Mouse (Mus musculus) limb, embryonic 11.5 days (tissue): ENCODE measurements around the gene Tapbpl. TPM values are rescaled to one million over a fixed set of nuclear protein-coding genes. Genes with fewer than 3 reads are reported as not detected.
A peak's percentile ranks its signal among the peaks of the same experiment; 100 is the strongest.

Experiments used
- ATAC-seq: fragments of 200-750 bp; cut with Nextera tagmentation; 2 replicates; pipeline ENCODE4 v1.8.0; 2017; ENCODE audit warnings: low read depth; ENCODE audit not compliant: insufficient number of reproducible peaks, low FRiP score, low TSS enrichment
- DNase-seq: peaks from one replicate; pipeline ENCODE4 v3.0.0-alpha.2; 2015; ENCODE audit warnings: low spot score
- H3K27ac ChIP-seq: fragments of 300-500 bp; sonication (generic); replicated peaks from 2 replicates; pipeline ENCODE4 v1.5.1; 2014; ENCODE audit warnings: low read depth, mild to moderate bottlenecking, low read length
- H3K27me3 ChIP-seq: fragments of 300-500 bp; sonication (generic); 2 replicates; pipeline ENCODE4 v1.6.1; 2014; ENCODE audit warnings: mild to moderate bottlenecking, low read length, mixed read lengths; ENCODE audit not compliant: control insufficient read depth, insufficient read depth
- H3K36me3 ChIP-seq: fragments of 300-500 bp; sonication (generic); 2 replicates; pipeline ENCODE4 v1.6.1; 2014; ENCODE audit warnings: mild to moderate bottlenecking, low read length, moderate library complexity, mixed read lengths; ENCODE audit not compliant: control insufficient read depth, insufficient read depth
- H3K4me1 ChIP-seq: fragments of 300-500 bp; sonication (generic); 2 replicates; pipeline ENCODE4 v1.6.1; 2014; ENCODE audit warnings: low read length, mixed read lengths; ENCODE audit not compliant: control insufficient read depth, insufficient read depth
- H3K4me2 ChIP-seq: fragments of 300-500 bp; sonication (generic); 2 replicates; pipeline ENCODE4 v1.6.1; 2014; ENCODE audit warnings: low read depth, mild to moderate bottlenecking, moderate library complexity; ENCODE audit not compliant: severe bottlenecking
- H3K4me3 ChIP-seq: fragments of 300-500 bp; sonication (generic); 2 replicates; pipeline ENCODE4 v1.5.1; 2014; ENCODE audit warnings: low read depth, low read length
- H3K9ac ChIP-seq: fragments of 300-500 bp; sonication (generic); 2 replicates; pipeline ENCODE4 v1.6.1; 2014; ENCODE audit warnings: mild to moderate bottlenecking, low read length
- H3K9me3 ChIP-seq: fragments of 300-500 bp; sonication (generic); 2 replicates; pipeline ENCODE4 v1.6.1; 2016; ENCODE audit warnings: low read length; ENCODE audit not compliant: control insufficient read depth
- WGBS: fragments of 180-500 bp; shearing (Covaris S2); extraction: QIAGEN DNeasy Blood & Tissue Kit; methylation state at CpG from one replicate; pipeline ENCODE4 v1.1.7; 2014; 5-methylcytosine and 5-hydroxymethylcytosine counted together
- polyA plus RNA-seq: library from polyadenylated mRNA; unstranded; fragments of >200 nt; fragmentation: Nextera tagmentation; extraction: Ambion mirVana; gene quantifications from 2 replicates; pipeline ENCODE4 v1.2.1, GENCODE M21; 2014

Tapbpl gene
- polyA plus RNA-seq = 0.82 and 0.87 TPM in 2 replicates

DNA sequence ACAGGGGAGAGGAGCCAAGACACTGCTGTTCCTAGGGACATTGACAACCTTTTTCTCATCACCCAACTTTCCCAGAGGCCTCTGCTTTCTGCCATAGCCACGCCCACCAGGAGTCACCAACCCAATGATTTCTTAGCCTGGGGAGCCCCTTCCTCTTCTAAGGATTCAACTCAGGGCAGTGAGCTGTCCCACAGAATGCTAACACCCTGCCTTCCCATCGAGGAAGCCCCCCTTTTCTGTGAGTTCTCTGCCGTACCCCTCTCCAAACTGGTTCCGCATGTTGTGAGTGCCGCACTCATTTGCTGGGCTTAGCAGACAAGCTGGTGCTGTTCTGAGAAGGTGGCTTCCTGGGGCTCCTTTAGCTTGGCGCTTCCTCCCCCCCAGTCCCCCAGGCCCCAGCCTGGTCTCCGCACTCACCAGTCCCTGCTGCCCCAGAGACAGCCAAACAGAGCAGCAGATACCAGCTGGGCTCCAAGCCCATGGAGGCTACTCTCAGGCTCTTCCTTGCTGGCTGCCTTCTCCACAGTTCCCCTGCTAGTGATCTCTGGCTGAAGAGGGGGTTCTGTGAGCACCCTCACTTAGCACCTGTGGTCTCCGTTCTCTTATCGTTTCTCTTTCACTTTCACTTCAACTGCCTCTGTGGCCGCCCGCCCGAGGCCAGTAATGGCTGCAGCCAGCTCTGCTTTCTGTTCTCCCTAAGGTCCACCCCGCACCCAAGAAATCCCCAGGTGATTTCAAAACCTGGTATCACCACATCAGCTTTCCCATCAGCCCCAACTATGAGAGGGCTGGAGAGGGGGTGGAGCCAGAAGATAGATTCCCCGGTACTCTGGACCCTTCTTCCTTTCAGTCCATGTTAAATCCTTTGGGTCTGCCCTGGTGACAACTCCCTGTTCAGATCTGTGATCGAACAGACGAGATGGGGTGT is at the start of gene Tapbpl:
TSS of gene Tapbpl (minus strand) at position 744 of the 928 bp plus-strand sequence.
- WGBS = 6% methylated on average over 16 of the region's 16 CpGs
- ATAC-seq = peak; percentile 32; the same call in 1 of the 2 replicates
- no peak within 1 kb of the TSS for H3K27ac ChIP-seq

DNA sequence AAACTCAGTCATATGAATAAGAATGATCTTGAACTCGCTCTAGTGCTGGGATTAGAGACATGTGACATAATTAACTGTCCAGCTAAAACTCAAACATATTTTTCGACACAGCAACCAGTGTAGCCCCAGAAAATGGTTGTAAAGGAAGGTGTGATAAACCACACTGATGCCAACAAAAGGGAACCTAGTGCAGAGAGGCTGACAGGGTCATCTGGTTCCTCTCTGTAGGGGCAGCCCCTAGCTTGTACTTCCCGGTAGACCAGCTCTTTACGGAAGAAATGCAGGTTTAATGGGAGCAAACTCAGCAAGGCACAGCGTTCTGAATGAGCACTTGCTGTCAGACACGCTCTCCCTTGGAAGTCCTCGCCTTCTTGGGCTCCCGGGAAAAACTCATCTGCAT is 48.1 kb upstream of the Tapbpl start:
- H3K4me1 ChIP-seq = no peaks in the 10 kb centered on the region
- DNase-seq (no peak), ATAC-seq (no peak)
- H3K4me2 ChIP-seq = no peak overlapping the region
- no peak overlapping the region for H3K4me3 ChIP-seq
- H3K9me3 ChIP-seq = no peaks in the 10 kb centered on the region
- no peaks in the 10 kb centered on the region for H3K27me3 ChIP-seq
- H3K9ac ChIP-seq = no peak overlapping the region
- 57% methylated on average over 8 of the region's 8 CpGs for WGBS
- H3K27ac ChIP-seq = no peak overlapping the region
- no peaks in the 10 kb centered on the region for H3K36me3 ChIP-seq

More for the DNA sequence above, at the start of gene Tapbpl:
- Histone ChIP-seq H3K9ac (peak within 1 kb of the TSS; percentile 70), H3K4me3 (peak within 1 kb of the TSS; percentile 37), H3K36me3 (no peaks in the 10 kb centered on the region), H3K4me1 (peaks cover 12% of the 10 kb centered on the region), H3K4me2 (peak within 1 kb of the TSS; percentile 86), H3K9me3 (no peaks in the 10 kb centered on the region), H3K27me3 (no peaks in the 10 kb centered on the region)
- peak; percentile 52 for DNase-seq

DNA sequence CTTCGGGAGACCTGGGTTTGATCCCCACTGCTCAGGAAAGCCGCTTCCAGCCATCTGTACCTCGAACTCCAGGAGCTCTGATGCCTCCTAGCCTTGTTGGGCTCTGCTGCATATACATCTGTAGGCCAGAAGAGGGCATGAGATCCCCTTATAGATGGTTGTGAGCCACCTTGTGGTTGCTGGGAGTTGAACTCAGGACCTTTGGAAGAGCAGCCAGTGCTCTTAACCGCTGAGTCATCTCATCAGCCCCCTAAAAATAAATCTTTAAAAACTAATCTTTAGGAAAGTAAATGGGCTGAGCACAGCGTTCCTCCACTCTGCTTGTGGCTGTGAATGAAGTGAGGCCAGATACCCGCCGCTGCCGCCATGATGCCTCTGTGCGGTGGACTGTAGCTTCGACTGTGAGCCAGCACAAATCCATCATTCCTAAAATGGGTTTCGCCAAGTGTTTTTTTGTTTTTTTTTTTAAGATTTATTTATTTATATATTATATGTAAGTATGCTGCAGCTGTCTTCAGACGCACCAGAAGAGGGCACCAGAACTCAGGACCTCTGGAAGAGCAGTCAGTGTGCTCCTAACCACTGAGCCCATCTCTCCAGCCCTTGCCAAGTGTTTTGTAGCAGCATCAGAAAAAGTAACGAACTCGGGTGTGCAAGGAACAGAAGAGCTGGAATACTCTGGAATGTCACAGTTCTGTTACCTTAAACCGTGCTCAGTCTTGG is 43.3 kb upstream of the Tapbpl start:
- no peak overlapping the region for H3K9ac ChIP-seq
- WGBS = 56% methylated on average over 15 of the region's 15 CpGs
- ATAC-seq (no peak), DNase-seq (peak; percentile 60)
- H3K36me3 ChIP-seq = no peaks in the 10 kb centered on the region
- H3K9me3 ChIP-seq = no peaks in the 10 kb centered on the region
- no peak overlapping the region for H3K4me3 ChIP-seq
- H3K27me3 ChIP-seq = no peaks in the 10 kb centered on the region
- no peak overlapping the region for H3K4me2 ChIP-seq
- H3K4me1 ChIP-seq = 0 out of 2 replicates have a peak, but pooled peaks cover 2% of the 10 kb centered on the region
- H3K27ac ChIP-seq = no peak overlapping the region

DNA sequence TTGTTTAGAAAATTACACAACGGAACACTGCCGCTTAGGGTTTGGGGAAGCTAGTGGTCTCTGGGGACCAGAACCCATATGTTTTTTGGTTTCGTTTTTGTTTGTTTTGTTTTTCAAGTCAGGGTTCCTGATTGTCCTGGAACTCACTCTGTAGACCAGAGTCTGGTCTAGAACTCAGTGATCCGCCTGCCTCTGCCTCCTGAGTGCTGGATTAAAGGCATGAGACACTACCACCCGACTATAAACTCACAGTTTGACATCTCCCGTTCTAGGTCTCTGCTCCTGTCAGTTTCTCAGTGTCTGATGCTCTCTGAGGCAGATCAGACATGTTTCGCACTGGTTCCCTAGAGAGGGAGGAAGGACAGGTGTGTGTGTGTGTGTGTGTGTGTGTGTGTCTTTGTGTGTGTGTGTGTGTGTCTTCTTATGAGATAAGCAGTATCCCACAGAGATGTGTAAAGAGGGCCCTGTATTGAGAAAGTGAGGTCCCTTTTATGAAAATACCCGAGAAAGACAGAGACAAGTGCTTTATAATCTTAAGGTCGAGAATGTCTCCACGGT is 40.6 kb upstream of the Tapbpl start:
- H3K4me2 ChIP-seq = no peak overlapping the region
- no peak overlapping the region for H3K27ac ChIP-seq
- no peak overlapping the region for H3K4me3 ChIP-seq
- H3K27me3 ChIP-seq = no peaks in the 10 kb centered on the region
- no peak for ATAC-seq
- H3K9me3 ChIP-seq = no peaks in the 10 kb centered on the region
- 81% methylated on average over 10 of the region's 10 CpGs for WGBS
- no peak for DNase-seq
- H3K36me3 ChIP-seq = no peaks in the 10 kb centered on the region
- no peak overlapping the region for H3K9ac ChIP-seq
- 0 out of 2 replicates have a peak, but pooled peaks cover 2% of the 10 kb centered on the region for H3K4me1 ChIP-seq

DNA sequence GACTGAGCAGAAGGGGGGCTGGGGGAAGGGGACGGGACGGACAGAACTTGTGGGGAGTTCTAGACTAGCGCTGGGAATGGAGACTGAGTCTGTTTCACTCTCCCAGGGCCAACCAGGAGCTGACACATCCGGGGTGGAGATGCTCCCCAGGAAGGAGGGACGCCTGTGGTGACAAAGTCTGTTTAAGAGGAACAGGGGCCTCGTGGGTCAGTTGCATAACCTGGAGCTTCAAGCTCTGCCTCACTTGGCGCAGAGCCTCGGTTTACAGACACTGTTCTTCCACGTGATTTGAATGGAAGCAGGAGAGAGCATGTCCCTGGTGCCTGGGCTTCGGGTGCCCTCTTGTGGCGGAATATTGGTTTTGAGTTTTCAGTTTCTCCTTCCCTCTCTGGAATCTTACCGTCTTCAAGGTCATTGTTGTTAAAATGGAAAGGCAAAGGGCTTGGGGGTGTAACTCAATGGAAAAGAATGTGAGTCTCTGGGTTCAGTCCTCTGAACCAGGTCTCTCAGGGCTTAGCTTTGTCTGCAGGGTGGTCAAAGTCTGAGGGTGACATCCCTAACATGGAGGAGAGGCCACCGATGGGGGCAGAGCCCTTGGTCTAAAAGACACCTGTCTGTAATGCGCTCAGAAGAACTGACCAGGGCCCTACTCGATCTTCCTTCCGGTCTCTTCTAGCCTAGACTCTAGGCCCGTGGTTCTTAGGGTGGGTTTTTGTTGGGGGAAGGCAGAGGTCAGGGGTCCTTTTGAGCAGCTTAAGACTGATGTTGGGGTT is 40.0 kb upstream of the Tapbpl start:
- 22% methylated on average over 17 of the region's 17 CpGs for WGBS
- DNase-seq (peak; percentile 92), ATAC-seq (peak; percentile 80; the same call in 1 of the 2 replicates)
- no peaks in the 10 kb centered on the region for H3K9me3 ChIP-seq
- 0 out of 2 replicates have a peak, but pooled peaks cover 2% of the 10 kb centered on the region for H3K4me1 ChIP-seq
- H3K4me2 ChIP-seq = 0 out of 2 replicates have a peak overlapping the region, but pooled peaks have one; percentile 15
- H3K27me3 ChIP-seq = no peaks in the 10 kb centered on the region
- peak overlapping the region; percentile 43; the same call in 1 of the 2 replicates for H3K9ac ChIP-seq
- H3K36me3 ChIP-seq = no peaks in the 10 kb centered on the region
- no peak overlapping the region for H3K4me3 ChIP-seq
- no peak overlapping the region for H3K27ac ChIP-seq

DNA sequence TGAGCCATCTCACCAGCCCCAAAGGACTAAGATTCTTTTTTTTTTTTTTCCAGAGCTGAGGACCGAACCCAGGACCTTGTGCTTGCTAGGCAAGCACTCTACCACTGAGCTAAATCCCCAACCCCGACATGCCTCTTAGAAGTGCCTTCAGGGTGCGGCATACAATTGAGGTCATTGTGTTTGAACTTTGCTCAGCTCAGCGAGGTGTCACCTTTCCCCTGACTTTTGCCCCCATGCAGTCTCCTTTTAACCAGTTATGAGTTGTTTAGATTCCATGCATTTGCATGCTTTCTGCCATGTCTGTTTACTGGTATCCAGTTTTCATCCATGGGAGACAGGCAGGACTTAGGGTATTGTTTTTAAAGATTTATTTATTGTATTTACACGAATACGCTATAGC is 37.1 kb upstream of the Tapbpl start:
- Histone ChIP-seq H3K9me3 (no peaks in the 10 kb centered on the region), H3K36me3 (no peaks in the 10 kb centered on the region), H3K9ac (no peak overlapping the region), H3K27me3 (no peaks in the 10 kb centered on the region), H3K4me1 (0 out of 2 replicates have a peak, but pooled peaks cover 2% of the 10 kb centered on the region), H3K4me2 (no peak overlapping the region), H3K4me3 (no peak overlapping the region), H3K27ac (no peak overlapping the region)
- 52% methylated on average over 6 of the region's 6 CpGs for WGBS
- no peak for DNase-seq
- no peak for ATAC-seq

DNA sequence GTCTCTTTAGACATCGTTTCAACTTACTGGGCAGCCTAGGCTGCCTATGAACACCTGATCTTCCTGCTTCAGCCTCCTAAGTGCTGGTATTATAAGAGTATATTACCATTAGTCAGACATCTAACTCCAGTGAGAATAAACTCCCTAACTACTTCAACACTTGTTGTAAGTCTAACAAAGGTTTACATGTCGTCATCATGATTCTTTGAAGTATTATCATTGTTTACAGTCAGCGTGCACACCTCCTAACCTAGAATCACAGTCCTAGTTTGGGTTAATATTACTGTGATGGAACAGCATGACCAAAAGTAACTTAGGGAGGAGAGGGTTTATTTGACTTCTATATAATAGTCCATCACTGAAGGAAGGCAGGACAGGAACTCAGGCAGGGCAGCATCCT is 35.8 kb upstream of the Tapbpl start:
- Histone ChIP-seq H3K36me3 (no peaks in the 10 kb centered on the region), H3K4me3 (no peak overlapping the region), H3K4me2 (no peak overlapping the region), H3K9me3 (no peaks in the 10 kb centered on the region), H3K9ac (no peak overlapping the region), H3K27me3 (no peaks in the 10 kb centered on the region), H3K4me1 (0 out of 2 replicates have a peak, but pooled peaks cover 2% of the 10 kb centered on the region), H3K27ac (no peak overlapping the region)
- ATAC-seq = no peak
- DNase-seq = no peak
- 88% methylated on average over 3 of the region's 3 CpGs for WGBS
